Mouse (Mus musculus): ENCODE results near the gene Specc1.

DNA sequence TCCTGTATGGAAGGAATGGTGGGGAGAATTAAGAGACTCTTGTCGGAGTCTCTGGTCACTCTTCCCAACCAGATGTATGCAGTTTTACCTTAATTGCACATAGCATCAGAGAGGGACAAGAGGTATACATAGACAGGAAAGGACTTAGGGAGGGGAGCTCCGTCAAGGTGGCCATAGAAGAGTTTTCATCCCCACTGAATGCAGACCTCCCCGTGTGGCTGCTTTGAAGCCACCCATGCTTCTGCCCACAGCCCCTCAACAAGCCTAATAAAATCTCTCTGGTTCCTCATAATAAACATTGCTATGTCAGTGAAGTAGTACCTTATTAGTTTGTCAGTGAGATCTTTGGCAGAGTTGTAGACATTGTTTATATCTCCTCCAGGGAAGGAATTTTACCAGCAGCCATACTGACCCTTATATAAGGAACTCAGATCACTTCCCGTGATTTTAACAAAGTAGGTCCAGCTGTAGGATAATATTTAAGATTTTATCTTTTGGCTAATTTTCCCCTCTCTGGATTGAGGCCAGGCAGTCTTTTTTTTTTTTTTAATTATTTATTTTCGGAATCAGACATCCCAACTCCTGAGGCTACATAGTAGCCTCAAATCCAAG lies 244.4 kb downstream of the Specc1 start:
- TF ChIP-seq CHD1 (IDR thresholded peaks at IDR 0.05; ENCODE audit: low read depth, low read length) (no peak), MAX (IDR thresholded peaks at IDR 0.05; ENCODE audit: low read length) (no peak), POLR2A (IDR thresholded peaks at IDR 0.05; ENCODE audit: control insufficient read depth in 1 of 2, insufficient read depth in 1 of 2, low read depth in 1 of 2, low read length in 2 of 2, poor library complexity in 1 of 2) (no peak), CTCF (IDR thresholded peaks at IDR 0.05 in 2 of 3, conservative IDR thresholded peaks at IDR 0.05 in 1 of 3; ENCODE audit: control insufficient read depth in 1 of 3, insufficient read depth in 1 of 3, low read depth in 2 of 3, low read length in 3 of 3, poor library complexity in 1 of 3, severe bottlenecking in 1 of 3) (no peak), NELFE (IDR thresholded peaks at IDR 0.05; ENCODE audit: low read depth, low read length) (no peak), POLR2AphosphoS2 (IDR thresholded peaks at IDR 0.05; ENCODE audit: low read length) (no peak), TBP (IDR thresholded peaks at IDR 0.05; ENCODE audit: low read depth, low read length) (no peak)
